Mouse (Mus musculus) ES-Bruce4 (cell line): Measurements from ENCODE around the gene Lamc3.

Source experiments
- CTCF ChIP-seq: IDR thresholded peaks from one replicate; pipeline ENCODE4 v1.8.1; 2011; ENCODE audit warnings: low read depth, low read length
- POLR2A ChIP-seq: IDR thresholded peaks from one replicate; pipeline ENCODE4 v1.8.1; 2011; ENCODE audit warnings: low read length; ENCODE audit not compliant: insufficient read depth

GRCm38 (mm10) chr2:31869692-31870091, 17.4 kb upstream of the Lamc3 start:
- no peak for TF ChIP-seq POLR2A
- no peak for TF ChIP-seq CTCF
